Mouse (Mus musculus) MEL-GATA-1-ER (cell line): Measurements from ENCODE around the gene Smg6.

Experiments used
- DNase-seq: peaks from one replicate; pipeline ENCODE4 v3.0.0-alpha.2; 2012; ENCODE audit warnings: low read depth; ENCODE audit errors: extremely low read depth

Gene Smg6

DNA sequence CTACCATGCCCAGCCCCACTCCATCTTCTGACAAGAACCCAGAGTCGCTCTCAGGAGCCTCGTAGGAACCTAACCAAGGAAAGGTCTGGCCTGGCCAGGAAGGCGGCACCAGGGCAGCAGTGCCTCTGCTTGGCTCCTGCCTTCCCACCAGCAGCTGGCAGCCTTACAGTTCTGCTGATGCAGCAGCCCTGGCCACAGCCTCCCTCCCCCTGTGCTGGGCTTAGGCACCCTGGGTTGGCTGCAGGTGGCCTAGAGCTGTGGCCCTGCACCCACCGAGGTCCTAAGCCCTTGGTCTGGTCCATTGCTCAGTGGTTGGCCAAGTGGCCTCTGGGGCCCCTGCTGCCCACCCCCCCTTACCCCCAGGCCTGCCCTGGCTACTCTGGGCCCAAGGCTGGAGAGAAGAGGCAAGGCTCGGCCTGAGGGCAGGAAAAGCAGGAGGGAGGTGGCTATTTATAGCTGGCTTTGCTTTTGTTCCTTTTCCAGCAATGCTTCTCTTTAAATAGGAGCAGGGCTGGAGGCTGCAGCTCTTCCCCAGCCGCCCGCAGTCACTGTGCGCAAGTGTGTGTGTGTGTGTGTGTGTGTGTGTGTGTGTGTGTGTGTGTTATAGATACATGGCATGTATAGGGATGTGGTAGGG is 286.5 kb downstream of the Smg6 start:
- DNase-seq, result no peak

DNA sequence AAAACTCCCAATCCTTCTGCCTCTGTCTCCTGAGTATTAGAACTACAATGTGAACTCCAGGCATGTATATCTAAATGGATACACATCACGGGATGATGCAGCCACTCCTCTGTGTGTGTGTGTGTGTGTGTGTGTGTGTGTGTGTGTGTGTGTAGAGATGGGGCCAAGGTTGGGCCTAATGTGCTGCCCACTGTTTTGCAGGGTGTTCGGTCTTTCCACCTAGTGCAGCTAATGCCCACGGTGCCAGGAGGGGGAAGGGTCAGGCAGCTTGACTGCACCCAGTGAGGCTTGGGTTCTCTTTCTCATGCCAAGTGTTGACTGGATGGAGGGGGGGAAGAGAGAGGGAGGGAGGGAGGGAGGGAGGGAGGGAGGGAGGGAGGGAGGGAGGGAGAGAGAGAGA is 287.3 kb downstream of the Smg6 start:
- DNase-seq, result no peak

DNA sequence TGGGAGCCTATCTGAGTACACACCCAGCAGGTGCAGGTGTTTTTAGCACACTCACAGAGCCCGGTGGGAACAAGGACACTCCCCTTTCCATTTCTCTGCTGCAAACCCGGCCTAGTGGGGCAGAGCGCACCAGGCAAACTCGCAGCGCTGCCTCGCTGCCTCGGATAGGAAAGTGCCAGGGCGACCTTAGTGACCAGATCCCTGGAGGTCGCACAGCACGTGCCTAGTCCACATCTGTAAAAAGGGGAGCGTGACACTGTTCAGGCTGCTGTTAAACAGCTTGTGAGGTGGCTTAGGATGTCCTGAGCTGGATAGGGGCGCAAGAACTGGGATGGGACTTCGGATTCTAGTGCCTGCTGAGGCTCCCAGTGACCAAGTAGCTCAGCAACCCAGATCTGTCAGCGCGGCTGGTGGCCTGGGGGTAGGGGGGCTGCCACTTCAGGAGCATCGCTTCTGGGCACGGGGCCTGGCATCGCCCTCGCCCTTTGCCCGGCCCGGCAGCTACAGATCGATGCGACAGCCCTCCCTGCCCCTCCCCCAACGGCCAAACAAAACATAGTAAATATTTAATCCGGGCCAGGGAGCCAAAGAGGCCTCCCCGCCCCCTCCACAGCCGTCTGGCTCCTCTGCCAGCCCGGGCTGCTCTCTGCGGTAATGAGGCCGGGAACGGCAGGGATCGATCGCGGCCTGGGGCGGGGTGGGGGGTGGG is 287.9 kb downstream of the Smg6 start:
- no peak for DNase-seq
